Mouse (Mus musculus): ENCODE results near the gene Elmod2. TPM values are rescaled to one million over a fixed set of nuclear protein-coding genes. Genes with fewer than 3 reads are reported as not detected.

Gene Elmod2
- 25.2 TPM for polyA plus RNA-seq (2015; fragmentation: Illumina TruSeq; extraction: RNeasy Lipid Tissue Mini Kit (QIAGEN cat#74804); ENCODE audit: insufficient read depth, low replicate concordance)

GRCm38 (mm10) chr8:83331899-83332697 lies at the start of gene Elmod2:
TSS of gene Elmod2 (minus strand) at chr8:83332486.

GRCm38 (mm10) chr8:83348263-83348662 lies 16.0 kb upstream of the Elmod2 start, which contains the start of gene Mgat4d:
TSS of gene Mgat4d (plus strand) at chr8:83348471.

GRCm38 (mm10) chr8:83290176-83290575 lies 42.1 kb downstream of the Elmod2 start, which contains the start of gene Ucp1:
TSS of gene Ucp1 (plus strand) at chr8:83290352.

Other genes starting within 250 kb of the Elmod2 start
- gene Tbc1d9, start 167.1 kb downstream of the Elmod2 start, polyA plus RNA-seq (2015; fragmentation: Illumina TruSeq; extraction: RNeasy Lipid Tissue Mini Kit (QIAGEN cat#74804); ENCODE audit: insufficient read depth, low replicate concordance): 32.6 TPM
- gene Gm10645, start 166.3 kb downstream of the Elmod2 start, polyA plus RNA-seq (2015; fragmentation: Illumina TruSeq; extraction: RNeasy Lipid Tissue Mini Kit (QIAGEN cat#74804); ENCODE audit: insufficient read depth, low replicate concordance): 0.37 TPM
- not detected for gene Ucp1, start 42.1 kb downstream of the Elmod2 start, polyA plus RNA-seq (2015; fragmentation: Illumina TruSeq; extraction: RNeasy Lipid Tissue Mini Kit (QIAGEN cat#74804); ENCODE audit: insufficient read depth, low replicate concordance)
- gene Mgat4d, start 16.0 kb upstream of the Elmod2 start, polyA plus RNA-seq (2015; fragmentation: Illumina TruSeq; extraction: RNeasy Lipid Tissue Mini Kit (QIAGEN cat#74804); ENCODE audit: insufficient read depth, low replicate concordance): not detected
- gene Clgn, start 57.4 kb upstream of the Elmod2 start, polyA plus RNA-seq (2015; fragmentation: Illumina TruSeq; extraction: RNeasy Lipid Tissue Mini Kit (QIAGEN cat#74804); ENCODE audit: insufficient read depth, low replicate concordance): 0.15 TPM
- gene Scoc, start 125.9 kb upstream of the Elmod2 start, polyA plus RNA-seq (2015; fragmentation: Illumina TruSeq; extraction: RNeasy Lipid Tissue Mini Kit (QIAGEN cat#74804); ENCODE audit: insufficient read depth, low replicate concordance): 65.2 TPM
- gene Olfr370, start 203.3 kb upstream of the Elmod2 start, polyA plus RNA-seq (2015; fragmentation: Illumina TruSeq; extraction: RNeasy Lipid Tissue Mini Kit (QIAGEN cat#74804); ENCODE audit: insufficient read depth, low replicate concordance): not detected
- gene Ndufb7, start 234.2 kb upstream of the Elmod2 start, polyA plus RNA-seq (2015; fragmentation: Illumina TruSeq; extraction: RNeasy Lipid Tissue Mini Kit (QIAGEN cat#74804); ENCODE audit: insufficient read depth, low replicate concordance): 15.3 TPM

All from spleen, adult 10 weeks (tissue).